Mouse (Mus musculus) ES-Bruce4 (cell line): ENCODE results near the gene Dcbld1. TPM values are rescaled to one million over a fixed set of nuclear protein-coding genes. Genes with fewer than 3 reads are reported as not detected.

Source experiments
- H3K27ac ChIP-seq: 2 replicates; pipeline ENCODE4 v1.5.1; 2012; ENCODE audit warnings: low read length, inconsistent platforms; ENCODE audit not compliant: insufficient read depth
- H3K27me3 ChIP-seq: 2 replicates; pipeline ENCODE4 v1.6.1; 2012; ENCODE audit warnings: mild to moderate bottlenecking, low read length, inconsistent platforms; ENCODE audit not compliant: control insufficient read depth, poor library complexity, insufficient read depth, severe bottlenecking
- H3K36me3 ChIP-seq: 2 replicates; pipeline ENCODE4 v1.6.1; 2012; ENCODE audit warnings: inconsistent platforms, mild to moderate bottlenecking, low read length, moderate library complexity; ENCODE audit not compliant: control insufficient read depth, poor library complexity, insufficient read depth, severe bottlenecking
- H3K4me1 ChIP-seq: one replicate; pipeline ENCODE4 v1.8.1; 2011; ENCODE audit warnings: low read length; ENCODE audit not compliant: control insufficient read depth, insufficient read depth
- H3K4me3 ChIP-seq: 2 replicates; pipeline ENCODE4 v1.5.1; 2011; ENCODE audit warnings: low read depth, mild to moderate bottlenecking, low read length
- H3K9ac ChIP-seq: 2 replicates; pipeline ENCODE4 v1.6.1; 2012; ENCODE audit warnings: low read depth, mild to moderate bottlenecking, inconsistent platforms; ENCODE audit not compliant: poor library complexity, severe bottlenecking
- H3K9me3 ChIP-seq: replicated peaks from 2 replicates; pipeline ENCODE4 v1.6.1; 2012; ENCODE audit warnings: mild to moderate bottlenecking, low read length, inconsistent platforms; ENCODE audit not compliant: control insufficient read depth, poor library complexity, insufficient read depth, severe bottlenecking
- CTCF ChIP-seq: IDR thresholded peaks from one replicate; pipeline ENCODE4 v1.8.1; 2011; ENCODE audit warnings: low read depth, low read length
- EP300 ChIP-seq: IDR thresholded peaks from 2 replicates; pipeline ENCODE4 v1.6.1; 2011; ENCODE audit warnings: low read depth, low read length; ENCODE audit not compliant: insufficient read depth
- POLR2A ChIP-seq: IDR thresholded peaks from one replicate; pipeline ENCODE4 v1.8.1; 2011; ENCODE audit warnings: low read length; ENCODE audit not compliant: insufficient read depth
- polyA plus RNA-seq: library from polyadenylated mRNA; stranded (reverse); fragments of >200 nt; gene quantifications from 2 replicates; pipeline ENCODE4 v1.2.4, GENCODE M21; 2011; ENCODE audit warnings: low read depth; ENCODE audit not compliant: missing spikeins, insufficient read depth, insufficient read length

Dcbld1 gene
- polyA plus RNA-seq, 1 experiment: 19.7 TPM

GRCm38 (mm10) chr10:52278011-52278434 is 44.6 kb downstream of the Dcbld1 start:
- peak overlapping the region; percentile 95 for H3K27ac ChIP-seq

DNA sequence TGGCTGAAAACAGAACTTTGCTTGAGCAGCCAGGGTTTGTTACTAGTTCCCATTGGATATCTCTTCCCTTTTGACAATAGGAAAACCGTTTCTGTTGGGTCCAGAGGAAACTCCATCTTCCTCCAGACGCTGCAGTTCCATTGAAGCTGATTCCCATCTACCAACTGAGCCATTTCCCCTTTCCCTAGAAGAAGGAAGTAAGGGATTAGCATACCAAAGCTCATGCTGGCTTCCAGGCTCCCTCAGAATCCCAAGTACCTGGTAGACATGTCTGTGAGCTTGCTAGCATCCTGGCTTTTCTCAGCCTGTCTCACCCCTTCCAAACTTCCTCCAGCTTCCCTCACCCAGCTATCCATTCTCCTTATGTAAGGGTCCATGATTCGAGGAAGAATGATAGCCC is 45.4 kb downstream of the Dcbld1 start:
- 0 out of 2 replicates have a peak, but pooled peaks cover 3% of the 10 kb centered on the region for H3K9me3 ChIP-seq
- H3K9ac ChIP-seq: no peak overlapping the region
- no peak overlapping the region for H3K4me3 ChIP-seq
- H3K27ac ChIP-seq: peak overlapping the region; percentile 95
- H3K36me3 ChIP-seq: 0 out of 2 replicates have a peak, but pooled peaks cover 4% of the 10 kb centered on the region
- H3K27me3 ChIP-seq: no peaks in the 10 kb centered on the region
- peaks cover 8% of the 10 kb centered on the region for H3K4me1 ChIP-seq
- TF ChIP-seq CTCF (no peak), POLR2A (no peak), EP300 (no peak)

More at GRCm38 (mm10) chr10:52278011-52278434, 44.6 kb downstream of the Dcbld1 start:
- TF ChIP-seq EP300 (peak; percentile 91), POLR2A (no peak)
- Histone ChIP-seq H3K27me3 (no peaks in the 10 kb centered on the region), H3K36me3 (0 out of 2 replicates have a peak, but pooled peaks cover 4% of the 10 kb centered on the region), H3K9me3 (0 out of 2 replicates have a peak, but pooled peaks cover 3% of the 10 kb centered on the region), H3K4me3 (no peak overlapping the region), H3K4me1 (peaks cover 10% of the 10 kb centered on the region), H3K9ac (0 out of 2 replicates have a peak overlapping the region, but pooled peaks have one; percentile 18)

DNA sequence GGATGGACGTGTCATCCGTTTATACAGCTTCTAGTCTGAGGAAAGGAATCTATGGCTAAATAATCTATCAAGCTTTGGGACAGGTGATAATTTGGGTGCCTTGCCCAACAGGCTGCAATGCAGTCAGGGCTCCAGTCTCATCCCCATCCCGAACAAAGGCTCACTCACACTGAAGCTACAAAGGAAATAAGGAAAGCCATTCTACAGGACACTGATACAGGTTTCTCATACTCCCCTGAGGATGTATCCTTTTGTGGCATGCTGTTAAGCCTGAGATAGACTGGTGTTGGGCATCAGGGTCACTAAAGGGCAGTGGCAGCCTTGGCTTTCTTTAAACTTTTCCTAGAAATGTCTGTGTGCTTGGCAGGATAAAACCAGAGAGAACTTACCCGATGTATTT is 46.5 kb downstream of the Dcbld1 start:
- Histone ChIP-seq H3K9me3 (0 out of 2 replicates have a peak, but pooled peaks cover 3% of the 10 kb centered on the region), H3K9ac (no peak overlapping the region), H3K27ac (peak overlapping the region; percentile 95), H3K36me3 (0 out of 2 replicates have a peak, but pooled peaks cover 4% of the 10 kb centered on the region), H3K27me3 (no peaks in the 10 kb centered on the region), H3K4me1 (peaks cover 4% of the 10 kb centered on the region), H3K4me3 (no peak overlapping the region)
- TF ChIP-seq POLR2A (no peak), EP300 (no peak), CTCF (no peak)

DNA sequence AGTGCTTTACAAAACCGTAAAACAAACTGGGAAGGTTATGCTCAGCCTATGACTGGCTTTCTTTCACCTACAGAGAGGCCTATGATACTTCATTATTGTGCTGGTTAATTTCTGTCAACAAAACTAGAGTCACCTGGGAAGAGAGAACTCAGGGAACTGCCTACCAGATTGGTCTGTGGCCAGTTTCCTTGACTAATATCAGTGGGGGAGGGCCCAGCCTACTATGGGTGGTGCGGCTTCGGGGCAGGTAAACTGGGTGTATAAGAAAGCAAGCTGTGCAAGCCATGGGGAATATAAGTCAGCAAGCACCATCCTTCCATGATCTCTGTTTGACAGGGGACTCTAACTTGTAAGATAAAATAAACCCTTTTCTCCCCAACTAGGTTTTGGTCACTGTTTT is 47.2 kb downstream of the Dcbld1 start:
- H3K9me3 ChIP-seq: 0 out of 2 replicates have a peak, but pooled peaks cover 3% of the 10 kb centered on the region
- H3K36me3 ChIP-seq: 0 out of 2 replicates have a peak, but pooled peaks cover 4% of the 10 kb centered on the region
- H3K4me3 ChIP-seq: no peak overlapping the region
- no peaks in the 10 kb centered on the region for H3K27me3 ChIP-seq
- peaks cover 4% of the 10 kb centered on the region for H3K4me1 ChIP-seq
- H3K9ac ChIP-seq: no peak overlapping the region
- peak overlapping the region; percentile 29; the same call in 1 of the 2 replicates for H3K27ac ChIP-seq
- TF ChIP-seq POLR2A (no peak), EP300 (no peak)

GRCm38 (mm10) chr10:52281337-52281736 is 47.9 kb downstream of the Dcbld1 start:
- no peak overlapping the region for H3K9ac ChIP-seq
- no peak overlapping the region for H3K4me3 ChIP-seq
- H3K9me3 ChIP-seq: 0 out of 2 replicates have a peak, but pooled peaks cover 3% of the 10 kb centered on the region
- H3K27me3 ChIP-seq: no peaks in the 10 kb centered on the region
- TF ChIP-seq EP300: no peak
- TF ChIP-seq CTCF: no peak
- no peak for TF ChIP-seq POLR2A
- 0 out of 2 replicates have a peak, but pooled peaks cover 4% of the 10 kb centered on the region for H3K36me3 ChIP-seq
- peaks cover 3% of the 10 kb centered on the region for H3K4me1 ChIP-seq
- no peak overlapping the region for H3K27ac ChIP-seq

GRCm38 (mm10) chr10:52284578-52284977 is 51.2 kb downstream of the Dcbld1 start:
- peaks cover 6% of the 10 kb centered on the region; the same call in 1 of the 2 replicates for H3K36me3 ChIP-seq
- no peaks in the 10 kb centered on the region for H3K27me3 ChIP-seq
- no peak overlapping the region for H3K9ac ChIP-seq
- no peak overlapping the region for H3K4me3 ChIP-seq
- TF ChIP-seq EP300 (no peak), POLR2A (no peak), CTCF (no peak)
- no peaks in the 10 kb centered on the region for H3K9me3 ChIP-seq
- no peak overlapping the region for H3K27ac ChIP-seq
- no peaks in the 10 kb centered on the region for H3K4me1 ChIP-seq
